Mouse (Mus musculus) spleen, adult 2 months (tissue): ENCODE measurements at regions not wholly inside any gene's neighbourhood (a gene's known extent, or its start where the extent isn't known, plus 50 kb on each side); places are given as distances from the start of the nearest gene placed in this dataset.

Experiments used
- DNase-seq, 2 experiments: peaks; one replicate each; pipeline versions ENCODE4 v3.0.0 to v3.0.0-alpha.2; 2012 to 2021; ENCODE audit warnings: low spot score in 2 of 2, low read depth in 1 of 2
- H3K27ac ChIP-seq: fragments of 200-500 bp; 2 replicates; pipeline ENCODE4 v1.5.1; 2012; ENCODE audit warnings: low read length, inconsistent platforms; ENCODE audit not compliant: insufficient read depth
- H3K27me3 ChIP-seq: fragments of 200-500 bp; 2 replicates; pipeline ENCODE4 v1.6.1; 2012; ENCODE audit warnings: mild to moderate bottlenecking, moderate library complexity, low read length, inconsistent platforms; ENCODE audit not compliant: control insufficient read depth, insufficient read depth
- H3K36me3 ChIP-seq: fragments of 200-500 bp; 2 replicates; pipeline ENCODE4 v1.6.1; 2012; ENCODE audit warnings: mild to moderate bottlenecking, low read length, inconsistent platforms; ENCODE audit not compliant: control insufficient read depth, insufficient read depth
- H3K4me1 ChIP-seq: fragments of 200-500 bp; 2 replicates; pipeline ENCODE4 v1.6.1; 2011; ENCODE audit warnings: inconsistent platforms; ENCODE audit not compliant: control insufficient read depth, insufficient read depth, insufficient read length
- H3K4me3 ChIP-seq: fragments of 200-500 bp; 2 replicates; pipeline ENCODE4 v1.5.1; 2011; ENCODE audit warnings: mild to moderate bottlenecking, inconsistent platforms; ENCODE audit not compliant: insufficient read depth, insufficient read length; ENCODE audit errors: extremely low read depth
- CTCF ChIP-seq: fragments of 200-500 bp; IDR thresholded peaks from 2 replicates; pipeline ENCODE4 v1.5.1; 2011; ENCODE audit warnings: mild to moderate bottlenecking, inconsistent platforms; ENCODE audit not compliant: insufficient read depth, insufficient read length, insufficient replicate concordance; ENCODE audit errors: extremely low read depth
- POLR2A ChIP-seq: fragments of 200-500 bp; IDR thresholded peaks from 2 replicates; pipeline ENCODE4 v1.6.1; 2011; ENCODE audit warnings: low read depth, low read length, inconsistent platforms
- WGBS: fragments of 180-500 bp; shearing (Covaris S2); methylation state at CpG from one replicate; pipeline ENCODE4 v1.1.7; 2018; 5-methylcytosine and 5-hydroxymethylcytosine counted together

DNA sequence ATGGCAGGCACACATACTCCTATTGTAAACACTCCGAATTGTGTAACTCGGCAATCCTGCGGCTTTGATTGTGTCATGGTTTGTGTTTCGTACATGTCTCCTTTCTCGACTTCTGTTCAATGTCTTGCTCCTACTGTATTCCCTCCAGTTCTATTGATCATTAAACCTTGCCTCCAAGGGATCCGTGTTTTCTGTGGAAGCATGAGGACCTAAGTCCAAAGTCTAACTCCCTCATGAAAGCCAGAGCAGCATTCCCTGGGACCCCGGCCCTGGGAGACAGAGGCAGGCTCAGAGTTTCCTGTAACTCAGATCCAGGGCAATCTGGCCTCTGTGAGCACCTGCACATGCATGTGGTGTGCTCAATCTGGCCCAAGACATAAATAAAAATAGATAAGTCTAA, 521.7 kb upstream of the Kdm8 start:
- Histone ChIP-seq H3K27me3 (no peaks in the 10 kb centered on the region), H3K27ac (no peak overlapping the region), H3K4me3 (no peak overlapping the region), H3K4me1 (no peaks in the 10 kb centered on the region), H3K36me3 (no peaks in the 10 kb centered on the region)
- WGBS, result 86% methylated on average over 7 of the region's 7 CpGs
- DNase-seq, result no peak
- no peak for TF ChIP-seq CTCF

DNA sequence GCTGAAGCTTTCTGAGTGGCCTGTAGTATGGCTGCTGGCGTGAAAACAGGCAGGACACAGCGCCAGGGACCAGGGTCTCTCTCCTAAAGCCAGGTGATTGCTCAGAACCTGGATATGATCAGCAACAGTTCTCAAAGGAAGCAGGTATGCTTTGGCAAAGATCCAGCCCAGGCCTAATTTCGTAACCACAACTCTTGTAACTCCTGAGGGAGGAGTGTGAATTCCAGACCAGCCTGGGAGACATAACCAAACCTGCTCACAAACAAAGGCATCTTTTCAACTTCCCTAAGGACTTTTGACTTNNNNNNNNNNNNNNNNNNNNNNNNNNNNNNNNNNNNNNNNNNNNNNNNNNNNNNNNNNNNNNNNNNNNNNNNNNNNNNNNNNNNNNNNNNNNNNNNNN, 510.9 kb upstream of the Kdm8 start:
- H3K36me3 ChIP-seq, result no peaks in the 10 kb centered on the region
- no peaks in the 10 kb centered on the region for H3K27me3 ChIP-seq
- no peaks in the 10 kb centered on the region for H3K4me1 ChIP-seq
- DNase-seq, result no peak
- no peak overlapping the region for H3K27ac ChIP-seq
- no peak for TF ChIP-seq POLR2A
- TF ChIP-seq CTCF, result no peak
- H3K4me3 ChIP-seq, result no peak overlapping the region
- WGBS, result 79% methylated on average over 3 of the region's 3 CpGs

DNA sequence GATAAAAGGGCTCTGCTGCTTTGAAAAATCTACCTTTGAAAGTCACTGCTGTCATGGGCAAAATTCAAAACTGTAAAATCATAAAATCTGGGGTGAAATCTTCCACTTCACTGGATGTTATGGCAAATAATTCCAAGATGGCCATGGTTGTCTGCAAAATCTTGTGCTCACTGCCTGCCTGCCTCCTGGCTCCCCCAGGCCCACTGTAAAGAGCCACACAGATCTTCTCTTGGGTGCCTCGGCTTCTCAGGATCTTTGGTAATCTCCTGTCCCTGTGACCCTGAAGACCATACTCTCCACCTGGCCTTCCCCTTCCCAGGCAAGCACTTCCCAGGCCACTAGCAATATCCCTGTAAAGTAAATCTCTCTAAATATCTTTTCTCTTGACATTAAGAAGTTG, 505.1 kb upstream of the Kdm8 start:
- Histone ChIP-seq H3K36me3 (no peaks in the 10 kb centered on the region), H3K27ac (no peak overlapping the region), H3K4me3 (no peak overlapping the region), H3K4me1 (no peaks in the 10 kb centered on the region), H3K27me3 (no peaks in the 10 kb centered on the region)
- TF ChIP-seq POLR2A (no peak), CTCF (no peak)
- WGBS, result 79% methylated on average over 1 of the region's 1 CpGs
- DNase-seq, result no peak

DNA sequence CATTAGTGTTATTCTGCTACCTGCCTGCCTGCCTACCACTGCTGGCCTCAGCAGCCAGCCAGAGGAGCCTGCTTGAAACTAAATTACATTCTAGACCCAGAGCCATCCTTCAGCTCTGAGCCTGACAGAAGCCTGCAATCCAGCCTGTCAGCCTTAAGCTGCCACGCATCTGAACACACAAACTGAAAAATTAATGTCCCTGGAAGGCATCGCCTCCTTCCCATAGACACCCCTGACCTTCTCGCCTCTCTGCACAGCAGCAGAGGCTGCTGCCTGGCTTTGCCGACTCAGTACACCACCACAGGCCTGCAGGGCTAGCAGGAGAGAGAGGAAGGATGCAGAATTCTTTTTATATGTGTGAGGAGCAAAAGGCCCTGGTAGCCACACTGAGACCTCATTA, 502.9 kb upstream of the Kdm8 start:
- H3K36me3 ChIP-seq, result no peaks in the 10 kb centered on the region
- H3K27me3 ChIP-seq, result no peaks in the 10 kb centered on the region
- 73% methylated on average over 4 of the region's 4 CpGs for WGBS
- no peak overlapping the region for H3K27ac ChIP-seq
- H3K4me3 ChIP-seq, result no peak overlapping the region
- DNase-seq, result no peak
- TF ChIP-seq POLR2A (no peak), CTCF (no peak)
- no peaks in the 10 kb centered on the region for H3K4me1 ChIP-seq

DNA sequence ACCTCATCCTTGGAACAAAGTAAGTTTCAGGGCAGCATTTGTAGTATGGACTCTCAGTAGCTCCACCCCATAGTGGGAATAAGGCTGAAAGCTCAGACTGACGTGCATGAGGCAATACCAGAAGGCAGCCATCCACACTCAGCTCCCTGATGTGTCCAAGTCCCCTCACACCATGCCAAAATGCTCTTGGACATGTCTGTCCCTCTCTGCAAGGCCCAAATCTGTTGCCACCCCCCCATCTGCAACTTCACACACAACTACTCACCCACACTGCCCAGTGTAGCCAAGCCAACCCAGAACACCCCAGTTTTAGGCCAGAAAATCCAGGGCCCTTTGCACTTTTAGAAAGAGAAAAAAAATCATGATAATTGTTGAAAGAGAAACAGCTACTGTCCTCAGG, 498.1 kb upstream of the Kdm8 start:
- DNase-seq, result no peak
- no peak overlapping the region for H3K27ac ChIP-seq
- no peaks in the 10 kb centered on the region for H3K4me1 ChIP-seq
- no peaks in the 10 kb centered on the region for H3K36me3 ChIP-seq
- 66% methylated on average over 1 of the region's 1 CpGs for WGBS
- H3K4me3 ChIP-seq, result no peak overlapping the region
- no peaks in the 10 kb centered on the region for H3K27me3 ChIP-seq
- TF ChIP-seq CTCF (no peak), POLR2A (no peak)

DNA sequence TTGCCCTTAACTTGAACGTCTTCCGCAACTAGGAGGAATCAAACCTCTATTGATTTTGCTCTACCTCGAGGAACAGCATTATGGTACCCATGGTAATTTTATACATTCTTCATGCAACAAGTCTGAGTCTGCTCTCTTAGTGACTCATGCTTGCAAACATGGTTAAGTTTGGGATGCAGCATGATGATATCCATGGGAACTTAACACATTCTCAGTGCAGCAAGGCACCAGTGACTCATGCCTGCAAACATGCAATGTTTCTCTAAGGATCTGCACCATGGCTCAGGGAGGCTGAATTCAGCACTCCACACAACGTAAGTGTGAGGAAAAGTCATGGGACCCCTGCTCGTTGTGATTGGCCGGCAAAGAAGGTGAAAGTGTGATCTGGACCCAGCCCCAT, 487.1 kb upstream of the Kdm8 start:
- H3K36me3 ChIP-seq, result no peaks in the 10 kb centered on the region
- no peaks in the 10 kb centered on the region for H3K27me3 ChIP-seq
- H3K27ac ChIP-seq, result no peak overlapping the region
- DNase-seq, result no peak
- WGBS, result 81% methylated on average over 6 of the region's 6 CpGs
- H3K4me1 ChIP-seq, result no peaks in the 10 kb centered on the region
- no peak for TF ChIP-seq CTCF
- TF ChIP-seq POLR2A, result no peak
- no peak overlapping the region for H3K4me3 ChIP-seq

DNA sequence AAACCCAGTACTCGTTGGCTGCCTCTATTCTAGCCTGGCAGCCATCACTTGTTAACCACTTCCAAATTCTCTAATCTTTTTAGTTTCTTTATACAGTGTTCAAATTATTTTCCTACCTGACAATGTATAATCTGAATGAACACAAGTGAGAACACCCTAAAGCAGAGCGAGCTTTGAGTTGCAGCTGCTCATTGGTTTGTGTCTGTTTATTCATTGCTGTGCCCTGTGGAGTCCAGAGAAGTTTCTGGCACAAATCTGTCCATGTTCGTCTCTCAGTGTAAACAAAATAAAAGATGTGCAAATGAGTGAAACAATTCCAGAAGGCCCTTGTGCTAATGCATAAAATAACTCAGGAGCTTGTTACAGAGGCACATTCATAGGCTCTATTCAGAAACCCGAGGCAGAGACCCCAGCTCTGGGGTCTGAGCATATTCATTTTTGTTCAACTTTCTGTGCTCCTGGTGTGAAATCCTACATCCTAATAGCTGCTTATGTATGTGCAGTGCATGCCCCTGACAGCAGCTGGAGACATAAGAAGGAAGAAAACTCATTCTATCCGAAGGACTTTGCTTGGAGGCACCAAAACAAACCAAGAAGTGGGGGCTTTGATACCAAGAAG, 469.5 kb upstream of the Kdm8 start:
- Histone ChIP-seq H3K27me3 (no peaks in the 10 kb centered on the region), H3K4me1 (no peaks in the 10 kb centered on the region), H3K36me3 (no peaks in the 10 kb centered on the region), H3K4me3 (no peak overlapping the region), H3K27ac (no peak overlapping the region)
- WGBS, result 77% methylated on average over 5 of the region's 5 CpGs
- TF ChIP-seq POLR2A (no peak), CTCF (no peak)
- no peak for DNase-seq
